Mouse (Mus musculus): ENCODE results near the gene Gm36079.
"Not testable (repeated sequence)": the region's sequence is repeated elsewhere in the genome, so short reads cannot be mapped to it uniquely, and the experiment has no call there.

GRCm38 (mm10) chr13:120026911-120027310 lies at the start of gene Gm36079:
- not testable (repeated sequence) for TF ChIP-seq EP300 (IDR thresholded peaks at IDR 0.05; ENCODE audit: insufficient read depth, low read depth, low read length); POLR2A (IDR thresholded peaks at IDR 0.05; ENCODE audit: insufficient read depth, low read length); CTCF (IDR thresholded peaks at IDR 0.05; ENCODE audit: low read depth, low read length)
